Mouse (Mus musculus) bone marrow, adult 2 months (tissue): ENCODE data around the gene Atcay. TPM values are rescaled to one million over a fixed set of nuclear protein-coding genes. Genes with fewer than 3 reads are reported as not detected.

Experiments used
- H3K27ac ChIP-seq: fragments of 200-500 bp; 2 replicates; pipeline ENCODE4 v1.5.1; 2012; ENCODE audit warnings: low read depth, mild to moderate bottlenecking, control low read depth, inconsistent platforms, low read length; ENCODE audit not compliant: control insufficient read depth, poor library complexity, insufficient read depth
- H3K4me1 ChIP-seq: fragments of 200-500 bp; 2 replicates; pipeline ENCODE4 v1.6.1; 2011; ENCODE audit warnings: low read length; ENCODE audit not compliant: control insufficient read depth, insufficient read depth
- H3K4me3 ChIP-seq: fragments of 200-500 bp; replicated peaks from 2 replicates; pipeline ENCODE3; 2011; ENCODE audit warnings: mild to moderate bottlenecking, low read depth, low read length, control low read depth; ENCODE audit not compliant: control insufficient read depth
- CTCF ChIP-seq: fragments of 200-500 bp; IDR thresholded peaks from 2 replicates; pipeline ENCODE4 v1.5.1; 2011; ENCODE audit warnings: low read length, control low read depth; ENCODE audit not compliant: control insufficient read depth, insufficient read depth
- POLR2A ChIP-seq: fragments of 200-500 bp; IDR thresholded peaks from 2 replicates; pipeline ENCODE4 v1.6.1; 2011; ENCODE audit warnings: low read depth, mild to moderate bottlenecking, control low read depth, low read length, borderline replicate concordance; ENCODE audit not compliant: control insufficient read depth
- WGBS: fragments of 180-500 bp; shearing (Covaris S2); methylation state at CpG from one replicate; pipeline ENCODE4 v1.1.7; 2018; 5-methylcytosine and 5-hydroxymethylcytosine counted together
- polyA plus RNA-seq: library from polyadenylated mRNA; stranded (reverse); fragments of >200 nt; gene quantifications from 2 replicates; pipeline ENCODE4 v1.2.4, GENCODE M21; 2011; ENCODE audit warnings: low replicate concordance; ENCODE audit not compliant: missing spikeins, insufficient read depth, insufficient read length

Gene Atcay
- polyA plus RNA-seq, 1 experiment, result not detected

- WGBS, result 76% methylated on average over 20 of the region's 20 CpGs
- no peak overlapping the region for H3K4me3 ChIP-seq
- no peak overlapping the region for H3K27ac ChIP-seq
- TF ChIP-seq CTCF, result no peak
- TF ChIP-seq POLR2A, result no peak
- no peaks in the 10 kb centered on the region for H3K4me1 ChIP-seq
Measured at GRCm38 (mm10) chr10:81200605-81201287, 29.9 kb downstream of the Atcay start.

DNA sequence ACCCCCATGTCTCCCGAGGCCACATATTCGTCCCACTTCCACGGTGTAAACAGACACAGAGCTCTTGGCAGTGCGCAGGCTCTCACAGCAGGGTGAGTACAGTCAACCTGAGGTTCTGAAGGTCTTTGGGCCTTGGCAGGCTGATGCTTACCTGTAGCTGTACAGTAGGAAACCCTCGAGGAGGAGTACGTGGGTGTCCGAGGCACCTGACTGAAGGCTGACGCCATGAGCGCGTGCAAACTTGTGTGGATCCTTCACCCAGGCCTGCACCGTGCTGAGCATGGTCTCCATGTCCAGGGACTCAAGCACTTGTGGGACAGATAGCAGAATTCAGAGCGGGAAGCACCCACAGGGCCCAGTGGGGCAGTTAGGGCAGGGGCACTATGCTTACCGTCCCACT, 30.5 kb downstream of the Atcay start:
- no peak for TF ChIP-seq CTCF
- no peak for TF ChIP-seq POLR2A
- 83% methylated on average over 13 of the region's 13 CpGs for WGBS
- Histone ChIP-seq H3K4me3 (no peak overlapping the region), H3K4me1 (no peaks in the 10 kb centered on the region), H3K27ac (no peak overlapping the region)

DNA sequence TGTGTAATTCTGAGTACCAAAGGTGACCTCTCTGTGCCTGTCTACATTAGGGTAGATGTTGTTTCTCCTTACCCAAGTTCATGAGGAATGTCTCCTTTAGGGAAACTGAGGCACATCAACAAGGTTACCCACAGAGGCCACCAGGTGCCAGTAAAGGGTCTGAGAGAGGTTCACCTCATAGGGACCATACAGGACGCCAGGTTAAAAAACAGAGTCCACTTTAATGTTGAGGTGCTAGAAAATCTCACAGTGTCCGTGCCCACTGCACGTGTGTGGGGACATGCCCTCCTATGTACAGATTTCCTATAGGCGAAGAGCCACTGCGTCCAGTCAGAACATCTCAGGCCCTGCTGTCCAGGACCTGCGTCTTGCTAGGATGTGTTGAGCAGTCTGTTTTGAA, 31.6 kb downstream of the Atcay start:
- TF ChIP-seq CTCF, result no peak
- no peak for TF ChIP-seq POLR2A
- H3K4me3 ChIP-seq, result no peak overlapping the region
- WGBS, result 81% methylated on average over 6 of the region's 6 CpGs
- H3K4me1 ChIP-seq, result no peaks in the 10 kb centered on the region; the same call in 1 of the 2 replicates
- H3K27ac ChIP-seq, result no peak overlapping the region

- Histone ChIP-seq H3K4me1 (no peaks in the 10 kb centered on the region; the same call in 1 of the 2 replicates), H3K4me3 (no peak overlapping the region), H3K27ac (no peak overlapping the region)
- TF ChIP-seq CTCF, result peak; percentile 37
- no peak for TF ChIP-seq POLR2A
- WGBS, result under 1% methylated on average over 9 of the region's 9 CpGs
Measured at GRCm38 (mm10) chr10:81198230-81198629, 32.4 kb downstream of the Atcay start.

GRCm38 (mm10) chr10:81197305-81197704, 33.3 kb downstream of the Atcay start:
- no peaks in the 10 kb centered on the region; the same call in 1 of the 2 replicates for H3K4me1 ChIP-seq
- no peak overlapping the region for H3K27ac ChIP-seq
- TF ChIP-seq CTCF, result no peak
- TF ChIP-seq POLR2A, result no peak
- WGBS, result 56% methylated on average over 6 of the region's 6 CpGs
- H3K4me3 ChIP-seq, result no peak overlapping the region

GRCm38 (mm10) chr10:81196470-81197065, 34.1 kb downstream of the Atcay start:
- TF ChIP-seq CTCF (no peak), POLR2A (no peak)
- no peak overlapping the region for H3K4me3 ChIP-seq
- no peak overlapping the region for H3K27ac ChIP-seq
- peaks cover 1% of the 10 kb centered on the region for H3K4me1 ChIP-seq
- 69% methylated on average over 11 of the region's 11 CpGs for WGBS

GRCm38 (mm10) chr10:81195300-81195699, 35.3 kb downstream of the Atcay start:
- H3K4me3 ChIP-seq, result no peak overlapping the region
- H3K4me1 ChIP-seq, result peaks cover 3% of the 10 kb centered on the region
- WGBS, result 69% methylated on average over 4 of the region's 4 CpGs
- no peak overlapping the region for H3K27ac ChIP-seq
- TF ChIP-seq POLR2A (no peak), CTCF (no peak)

DNA sequence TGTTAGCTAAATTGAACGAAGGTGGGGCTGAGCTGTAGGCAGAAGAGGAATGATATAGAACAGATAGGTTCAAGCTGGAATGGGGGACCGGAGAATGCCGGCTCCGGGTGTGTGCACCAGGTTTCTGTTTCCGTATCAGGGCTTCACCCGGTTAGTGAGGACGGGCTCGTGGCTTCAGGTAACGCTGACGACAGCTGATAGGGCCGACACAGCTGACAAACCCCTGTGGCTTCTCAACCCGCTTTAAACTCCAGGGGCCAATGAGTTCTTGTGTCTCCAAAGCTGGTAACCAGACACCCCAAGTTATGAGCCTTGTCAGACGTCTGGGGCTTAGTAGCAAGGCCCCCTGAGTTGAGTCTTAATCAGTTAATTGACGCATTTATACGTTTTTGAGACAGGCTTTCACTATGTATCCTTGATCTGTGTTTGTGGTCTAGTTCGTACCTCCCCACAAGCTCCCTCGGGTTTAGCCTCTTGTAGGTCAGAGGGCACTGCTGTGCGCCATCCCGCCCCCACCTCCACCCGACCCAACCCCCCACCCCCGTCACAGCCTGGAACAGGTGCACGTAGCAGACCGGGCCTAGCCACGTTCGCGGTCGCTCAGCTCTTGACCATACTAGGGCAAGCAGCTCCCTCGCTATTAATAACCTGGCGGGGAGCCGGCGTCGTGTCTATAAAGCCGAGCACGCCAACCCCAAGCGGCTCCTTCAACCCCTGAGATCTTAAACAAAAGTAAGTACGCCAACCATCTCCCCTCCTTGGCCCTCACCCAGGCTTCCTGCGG, 36.5 kb downstream of the Atcay start:
- Histone ChIP-seq H3K4me3 (no peak overlapping the region), H3K27ac (peak overlapping the region; percentile 56), H3K4me1 (peaks cover 3% of the 10 kb centered on the region)
- TF ChIP-seq CTCF (no peak), POLR2A (no peak)
- WGBS, result 5% methylated on average over 37 of the region's 37 CpGs
